Mouse (Mus musculus) lung, adult 2 months (tissue): Measurements from ENCODE around the gene Slc25a47. TPM values are rescaled to one million over a fixed set of nuclear protein-coding genes. Genes with fewer than 3 reads are reported as not detected.
A peak's percentile ranks its signal among the peaks of the same experiment; 100 is the strongest.

Source experiments
- DNase-seq: peaks from one replicate; pipeline ENCODE4 v3.0.0; 2022
- H3K4me1 ChIP-seq: fragments of 200-500 bp; 2 replicates; pipeline ENCODE4 v1.6.1; 2011; ENCODE audit warnings: low read length; ENCODE audit not compliant: control insufficient read depth, insufficient read depth
- H3K4me3 ChIP-seq: fragments of 200-500 bp; replicated peaks from 2 replicates; pipeline ENCODE3; 2011; ENCODE audit warnings: low read depth, mild to moderate bottlenecking, control low read depth, low read length; ENCODE audit errors: extremely low read depth
- CTCF ChIP-seq: fragments of 200-500 bp; IDR thresholded peaks from 2 replicates; pipeline ENCODE4 v1.5.1; 2011; ENCODE audit warnings: mild to moderate bottlenecking, low read length, control low read depth; ENCODE audit not compliant: insufficient read depth
- POLR2A ChIP-seq: fragments of 200-500 bp; IDR thresholded peaks from 2 replicates; pipeline ENCODE4 v1.6.1; 2011; ENCODE audit warnings: low read depth, mild to moderate bottlenecking, control low read depth, low read length, borderline replicate concordance; ENCODE audit errors: extremely low read depth
- WGBS: fragments of 180-500 bp; shearing (Covaris S2); methylation state at CpG from one replicate; pipeline ENCODE4 v1.1.7; 2018; 5-methylcytosine and 5-hydroxymethylcytosine counted together
- polyA plus RNA-seq: library from polyadenylated mRNA; depleted of rRNA; stranded (reverse); fragments of >200 nt; gene quantifications from 2 replicates; pipeline ENCODE4 v1.2.3, GENCODE M21; 2012

Gene Slc25a47
- polyA plus RNA-seq, 1 experiment, result 13.7 TPM

DNA sequence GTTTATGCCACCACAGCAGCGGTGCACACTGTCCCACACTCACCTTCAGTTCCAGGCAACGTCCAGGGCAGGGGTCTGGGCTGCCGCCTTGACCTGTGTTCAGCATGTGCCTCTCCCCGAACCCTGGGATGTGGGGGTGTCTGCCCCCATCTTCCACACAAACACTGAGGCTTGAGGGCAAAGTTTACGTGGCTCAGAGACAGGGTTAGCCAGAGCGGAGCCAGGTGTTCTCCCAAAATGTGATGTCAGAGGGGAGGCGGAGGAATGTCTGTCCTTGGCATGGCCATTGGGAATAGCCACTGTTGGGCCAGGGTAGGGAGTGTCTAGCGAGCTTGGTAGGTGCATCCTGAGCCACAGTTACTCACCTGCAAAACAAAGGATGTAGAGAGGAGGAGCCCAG lies 17.0 kb downstream of the Slc25a47 start:
- Histone ChIP-seq H3K4me3 (no peak overlapping the region), H3K4me1 (no peaks in the 10 kb centered on the region; the same call in 1 of the 2 replicates)
- WGBS, result 90% methylated on average over 8 of the region's 8 CpGs
- no peak for DNase-seq
- TF ChIP-seq POLR2A (no peak), CTCF (no peak)

DNA sequence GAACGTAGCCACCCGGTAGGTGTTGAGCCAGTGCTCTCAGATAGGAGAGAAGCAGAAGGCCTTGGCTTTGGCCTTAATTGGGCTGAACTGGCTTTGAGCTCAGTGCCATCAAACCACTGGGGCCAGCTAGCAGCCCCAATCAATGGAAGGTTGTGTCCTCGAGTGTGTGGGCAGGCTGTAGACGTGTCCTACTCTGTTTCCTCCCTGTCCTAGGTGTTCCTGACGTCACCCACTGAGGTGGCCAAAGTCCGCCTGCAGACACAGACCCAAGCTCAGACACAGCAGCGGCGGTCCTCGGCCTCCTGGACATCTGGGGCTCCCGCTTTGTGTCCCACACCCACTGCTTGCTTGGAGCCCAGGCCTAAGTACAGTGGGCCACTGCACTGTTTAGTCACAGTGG lies 19.2 kb downstream of the Slc25a47 start:
- no peak for DNase-seq
- H3K4me3 ChIP-seq, result no peak overlapping the region
- no peak for TF ChIP-seq CTCF
- no peak for TF ChIP-seq POLR2A
- no peaks in the 10 kb centered on the region; the same call in 1 of the 2 replicates for H3K4me1 ChIP-seq
- WGBS, result 88% methylated on average over 10 of the region's 10 CpGs

DNA sequence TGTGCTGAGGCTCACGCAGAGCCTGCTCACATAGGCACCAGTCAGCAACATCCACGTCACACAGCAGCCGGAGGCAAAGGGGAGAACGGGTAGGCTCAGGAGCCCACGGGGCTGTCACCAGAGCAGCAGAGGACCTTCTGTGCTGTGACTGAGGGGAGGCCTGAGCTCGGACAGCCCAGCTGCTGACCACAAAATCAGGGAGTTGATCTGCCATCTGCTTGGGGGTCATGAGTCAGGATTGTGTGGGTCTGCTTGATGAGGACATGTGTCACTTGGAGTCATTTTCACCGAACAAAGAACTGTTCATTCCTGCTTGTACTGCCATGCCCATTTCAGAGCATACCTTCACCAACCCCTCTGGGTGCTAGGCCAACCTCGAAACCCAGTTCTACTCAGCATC lies 20.3 kb downstream of the Slc25a47 start:
- no peak overlapping the region for H3K4me3 ChIP-seq
- no peaks in the 10 kb centered on the region; the same call in 1 of the 2 replicates for H3K4me1 ChIP-seq
- TF ChIP-seq POLR2A, result no peak
- no peak for TF ChIP-seq CTCF
- no peak for DNase-seq
- 86% methylated on average over 8 of the region's 8 CpGs for WGBS

DNA sequence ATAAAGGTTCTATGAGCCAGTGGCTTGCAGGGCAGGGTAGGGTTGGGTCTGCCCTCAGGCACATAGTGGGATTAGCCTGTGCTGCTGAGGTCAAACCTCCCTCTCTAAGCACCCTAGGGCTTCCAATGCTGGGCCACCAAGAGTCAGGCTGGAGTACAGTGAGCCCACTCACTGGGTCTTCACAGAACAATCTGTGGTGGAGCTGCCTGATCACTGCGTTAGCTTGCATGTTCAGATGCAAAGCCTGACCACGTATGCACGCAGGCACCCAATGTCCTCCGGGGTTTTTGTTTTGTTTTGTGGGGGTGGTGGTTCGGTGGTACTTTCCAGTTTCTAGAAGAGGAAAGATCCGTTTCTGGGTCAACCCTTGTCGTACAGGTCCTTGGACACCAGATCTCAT lies 21.3 kb downstream of the Slc25a47 start:
- Histone ChIP-seq H3K4me3 (no peak overlapping the region), H3K4me1 (no peaks in the 10 kb centered on the region)
- DNase-seq, result no peak
- WGBS, result 76% methylated on average over 7 of the region's 7 CpGs
- TF ChIP-seq POLR2A (no peak), CTCF (no peak)

DNA sequence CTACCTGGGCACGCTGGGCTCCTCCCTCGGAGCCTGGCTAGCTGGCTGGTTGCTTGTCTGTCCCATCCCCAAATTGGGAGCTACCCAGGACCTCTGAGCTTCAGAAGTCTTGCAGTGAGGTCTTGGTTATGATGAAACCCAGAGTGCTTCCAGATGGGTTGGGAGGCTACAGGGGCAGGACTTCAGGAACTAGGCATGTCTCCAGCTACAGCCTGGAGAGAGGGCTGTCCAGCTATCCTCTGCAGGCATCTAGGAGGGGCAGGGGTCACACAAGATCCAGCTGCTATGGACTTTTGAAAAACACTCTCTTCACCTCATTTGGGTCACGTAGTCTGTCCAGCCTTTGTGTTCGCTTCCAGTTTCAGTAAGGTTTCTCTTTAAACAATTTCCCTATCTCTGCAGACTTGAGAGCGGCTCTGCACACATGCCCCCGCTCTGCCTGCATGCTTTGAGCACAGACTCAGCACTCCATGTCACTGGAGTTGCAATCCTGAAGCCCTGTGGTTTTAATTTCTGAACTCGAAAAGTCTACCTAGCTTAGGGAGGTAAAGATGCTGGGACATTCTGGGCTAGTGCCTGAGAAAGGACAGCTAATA lies 21.8 kb downstream of the Slc25a47 start:
- Histone ChIP-seq H3K4me3 (no peak overlapping the region), H3K4me1 (no peaks in the 10 kb centered on the region)
- 61% methylated on average over 7 of the region's 7 CpGs for WGBS
- TF ChIP-seq CTCF (no peak), POLR2A (no peak)
- DNase-seq, result no peak

DNA sequence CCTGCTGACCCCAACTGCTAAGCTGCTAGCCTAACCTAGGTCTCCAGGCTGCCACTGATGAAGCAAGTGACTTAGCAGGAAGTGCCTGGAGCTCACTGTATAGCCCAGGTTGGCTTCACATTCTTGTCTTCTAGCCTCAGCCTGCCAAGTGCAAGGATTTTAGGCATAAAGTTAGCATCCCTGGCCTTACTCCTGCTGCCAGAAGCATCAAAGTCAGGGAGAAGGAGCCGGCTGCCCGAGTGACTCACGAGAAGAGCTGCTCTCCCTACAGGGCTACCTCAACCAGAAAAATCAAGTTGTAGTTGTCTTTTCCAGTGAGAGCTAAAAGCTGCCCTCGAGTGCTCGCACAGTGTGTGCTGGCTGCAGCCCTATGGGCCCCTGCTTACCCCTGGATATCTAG lies 22.6 kb downstream of the Slc25a47 start:
- TF ChIP-seq CTCF, result no peak
- TF ChIP-seq POLR2A, result no peak
- Histone ChIP-seq H3K4me1 (no peaks in the 10 kb centered on the region), H3K4me3 (no peak overlapping the region)
- 80% methylated on average over 5 of the region's 5 CpGs for WGBS
- no peak for DNase-seq

DNA sequence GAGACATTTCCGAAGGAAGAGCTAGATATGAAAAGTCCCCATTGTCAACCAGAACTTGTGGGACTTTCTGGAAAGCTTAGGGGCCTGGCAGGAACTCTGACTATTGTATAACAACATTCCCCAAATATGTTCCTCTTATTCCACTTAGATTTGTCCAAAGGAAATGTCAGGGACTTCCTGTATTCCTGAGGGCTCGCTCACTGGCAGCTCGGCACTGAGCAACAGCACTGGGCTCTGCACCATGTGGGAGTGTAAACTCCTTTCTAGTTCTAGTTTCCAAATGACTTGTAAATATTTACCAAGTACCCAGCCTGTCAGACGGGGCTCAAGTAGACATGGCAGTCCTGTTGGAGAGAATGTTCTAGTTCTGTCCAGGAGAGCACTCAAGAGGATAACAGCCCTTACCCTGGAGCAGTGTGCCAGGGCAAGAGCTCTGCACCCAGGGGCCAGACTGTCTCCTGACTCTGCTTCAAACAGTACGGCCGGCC lies 29.2 kb downstream of the Slc25a47 start:
- Histone ChIP-seq H3K4me3 (no peak overlapping the region), H3K4me1 (peaks cover 19% of the 10 kb centered on the region)
- no peak; the same call in 1 of the 2 replicates for TF ChIP-seq POLR2A
- TF ChIP-seq CTCF, result no peak
- WGBS, result 28% methylated on average over 6 of the region's 6 CpGs
- DNase-seq, result peak; percentile 74

DNA sequence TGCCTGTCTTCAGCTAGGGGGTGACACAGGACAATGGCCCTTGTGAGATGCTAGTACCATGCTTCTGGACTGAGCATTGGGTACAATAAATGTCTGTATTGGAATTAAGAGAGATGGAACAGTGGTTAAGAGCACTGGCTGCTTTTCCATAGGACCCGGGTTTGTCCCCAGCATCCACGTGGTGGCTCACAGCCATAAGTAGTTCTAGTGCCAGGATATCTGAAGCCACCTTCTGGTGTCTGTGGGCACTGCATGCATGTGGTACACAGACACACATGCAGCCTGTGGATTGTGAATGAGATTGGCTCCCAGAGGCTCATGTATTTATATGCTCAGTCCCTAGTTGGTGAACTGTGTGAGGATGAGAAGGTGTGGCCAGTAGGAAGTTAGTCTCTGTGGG lies 33.7 kb downstream of the Slc25a47 start:
- DNase-seq, result no peak
- Histone ChIP-seq H3K4me1 (peaks cover 14% of the 10 kb centered on the region), H3K4me3 (no peak overlapping the region)
- WGBS, result 80% methylated on average over 2 of the region's 2 CpGs
- TF ChIP-seq CTCF, result 0 out of 2 replicates have a peak, but pooled peaks have one; percentile 25
- TF ChIP-seq POLR2A, result no peak

DNA sequence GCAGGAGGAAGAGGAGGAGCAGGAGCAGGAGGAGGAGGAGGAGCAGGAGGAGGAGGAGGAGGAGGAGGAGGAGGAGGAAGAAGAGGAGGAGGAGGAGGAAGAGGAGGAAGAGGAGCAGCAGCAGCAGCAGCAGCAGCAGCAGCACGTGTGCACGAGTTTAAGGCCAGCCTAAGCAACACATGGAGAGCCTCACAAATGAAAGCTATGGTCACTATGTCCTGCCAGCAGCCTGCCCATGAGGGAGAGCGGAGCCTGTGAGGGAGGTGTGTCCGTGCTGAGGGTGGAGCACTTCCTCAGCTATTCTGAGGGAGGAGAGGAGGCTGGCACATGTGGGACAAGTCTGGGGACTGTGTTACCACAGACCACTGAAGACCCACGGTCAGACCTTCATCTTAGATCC lies 37.3 kb downstream of the Slc25a47 start:
- TF ChIP-seq CTCF (no peak), POLR2A (no peak)

DNA sequence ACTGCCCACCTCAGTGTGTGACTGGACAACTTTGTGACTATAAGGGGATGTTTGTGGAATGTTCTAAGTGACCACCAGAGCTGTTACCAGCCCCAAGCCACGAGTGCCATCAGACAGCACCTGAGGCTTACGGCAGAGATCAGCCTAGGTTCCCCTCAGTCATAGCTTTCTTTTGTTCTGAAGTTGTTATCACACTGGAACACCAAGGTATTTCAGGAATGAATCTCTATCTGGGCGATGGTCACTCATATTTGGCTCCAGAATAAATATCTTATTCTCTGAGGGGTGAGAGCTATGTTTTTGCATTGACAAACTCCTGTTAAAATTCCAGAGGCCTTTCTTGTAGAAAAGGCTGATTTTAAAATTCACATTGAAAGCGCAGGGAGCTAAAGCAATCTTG lies 43.3 kb downstream of the Slc25a47 start:
- WGBS, result 82% methylated on average over 4 of the region's 4 CpGs
- TF ChIP-seq POLR2A, result no peak
- TF ChIP-seq CTCF, result no peak
- Histone ChIP-seq H3K4me1 (no peaks in the 10 kb centered on the region), H3K4me3 (no peak overlapping the region)
- DNase-seq, result no peak

More for the DNA sequence above, 37.3 kb downstream of the Slc25a47 start:
- 67% methylated on average over 5 of the region's 5 CpGs for WGBS
- no peak for DNase-seq
- Histone ChIP-seq H3K4me1 (no peaks in the 10 kb centered on the region), H3K4me3 (no peak overlapping the region)
